Comparison of ENCODE assay signal across 19 mouse cellular contexts in genomic region chr4:24598637-24599036, GRCm38 (mm10).
DNase-seq lines count a peak whose midpoint lies in the region; ATAC-seq lines count a peak whose summit lies in the region.
"Had no signal": no experiment of that assay in that cellular context is flagged by ENCODE, and none has a peak within 500 bp of the region (broad histone marks: within the 10 kb centered on the region; RNA-seq: fewer than 3 reads in every experiment).

No protein-coding gene starts in this region.

- 69% methylated on average over 1 of the region's 1 CpGs for WGBS in intestine, embryonic 16.5 days

- H3K27me3 ChIP-seq in intestine, embryonic 16.5 days (replicated peaks; ENCODE audit: control insufficient read depth, insufficient read depth, low read length): no peaks in the 10 kb centered on the region
- H3K27me3 ChIP-seq: embryonic facial prominence, embryonic 12.5 days; forebrain, embryonic 12.5 days; heart, embryonic 15.5 days; intestine, embryonic 15.5 days had no signal

- DNase-seq in cerebellum, adult 9-10 months: peak; percentile 23
- DNase-seq in cerebellum, adult 18-20 months: no peak
- peak; percentile 45 for DNase-seq in heart, adult 11 months
- no peak for DNase-seq in heart, postnatal 10 days
- peak; percentile 32 for DNase-seq in kidney, adult 9 months
- no peak for DNase-seq in kidney, postnatal 4 days
- peak; percentile 59 for DNase-seq in brain, adult 2 months (ENCODE audit: low read depth, low spot score)
- DNase-seq: adrenal gland, postnatal 14 days; gastrocnemius, postnatal 10 days; heart, adult 2 months had no signal

- no peak overlapping the region for H3K9ac ChIP-seq in intestine, embryonic 16.5 days (ENCODE audit: low read depth, low read length)
- H3K9ac ChIP-seq: embryonic facial prominence, embryonic 12.5 days; forebrain, embryonic 12.5 days; heart, embryonic 15.5 days; hindbrain, embryonic 14.5 days; intestine, embryonic 15.5 days had no signal

- H3K4me3 ChIP-seq in intestine, embryonic 16.5 days (ENCODE audit: low read length): no peak overlapping the region
- H3K4me3 ChIP-seq: embryonic facial prominence, embryonic 12.5 days; forebrain, embryonic 12.5 days; heart, adult 2 months; heart, embryonic 15.5 days; hindbrain, embryonic 10.5 days; intestine, embryonic 15.5 days had no signal

- no peaks in the 10 kb centered on the region for H3K4me1 ChIP-seq in intestine, embryonic 16.5 days (ENCODE audit: control insufficient read depth, insufficient read depth, low read length)
- H3K4me1 ChIP-seq: embryonic facial prominence, embryonic 12.5 days; forebrain, embryonic 12.5 days; heart, embryonic 15.5 days; hindbrain, embryonic 10.5 days; intestine, embryonic 15.5 days had no signal

- no peak overlapping the region for H3K4me2 ChIP-seq in intestine, embryonic 16.5 days (ENCODE audit: low read depth, low read length)
- H3K4me2 ChIP-seq: embryonic facial prominence, embryonic 12.5 days; forebrain, embryonic 12.5 days; heart, embryonic 11.5 days; heart, embryonic 15.5 days; hindbrain, embryonic 14.5 days; intestine, embryonic 15.5 days had no signal

- H3K9me3 ChIP-seq in intestine, embryonic 16.5 days (ENCODE audit: control insufficient read depth, low read length): no peaks in the 10 kb centered on the region
- H3K9me3 ChIP-seq: embryonic facial prominence, embryonic 12.5 days; forebrain, embryonic 12.5 days; heart, embryonic 15.5 days; hindbrain, embryonic 10.5 days; intestine, embryonic 15.5 days had no signal

- intact Hi-C loops in heart, postnatal 10 days (cut with DNase I): no loop called here

- no peak overlapping the region for H3K27ac ChIP-seq in intestine, embryonic 16.5 days (ENCODE audit: low read length)
- H3K27ac ChIP-seq: embryonic facial prominence, embryonic 12.5 days; forebrain, embryonic 12.5 days; heart, adult 2 months; heart, embryonic 15.5 days; hindbrain, embryonic 10.5 days; hindbrain, embryonic 14.5 days; intestine, embryonic 15.5 days had no signal

- ATAC-seq in intestine, embryonic 16.5 days: no peak
- ATAC-seq: forebrain, embryonic 16.5 days; intestine, embryonic 15.5 days had no signal

- H3K36me3 ChIP-seq in intestine, embryonic 16.5 days (ENCODE audit: control insufficient read depth, insufficient read depth, low read length): peaks cover 5% of the 10 kb centered on the region; the same call in 1 of the 2 replicates
- H3K36me3 ChIP-seq: intestine, embryonic 15.5 days had no signal

Comparison
In these comparisons a context has a peak if more than half of its experiments do, and no peak if none do; other contexts are left out.
1. DNase-seq: peak in cerebellum, adult 9-10 months (single experiment), heart, adult 11 months (single experiment), kidney, adult 9 months (single experiment) and brain, adult 2 months (single experiment); none in cerebellum, adult 18-20 months (0 of 2), heart, postnatal 10 days (0 of 2) and kidney, postnatal 4 days (0 of 2).